Mouse (Mus musculus): ENCODE measurements around the gene Ooep. TPM values are rescaled to one million over a fixed set of nuclear protein-coding genes. Genes with fewer than 3 reads are reported as not detected.
A peak's percentile ranks its signal among the peaks of the same experiment; 100 is the strongest.
"Not testable (repeated sequence)": the region's sequence is repeated elsewhere in the genome, so short reads cannot be mapped to it uniquely, and the experiment has no call there.

Ooep gene
- polyA plus RNA-seq, 1 experiment from 2014 or later: 5.5 TPM

DNA sequence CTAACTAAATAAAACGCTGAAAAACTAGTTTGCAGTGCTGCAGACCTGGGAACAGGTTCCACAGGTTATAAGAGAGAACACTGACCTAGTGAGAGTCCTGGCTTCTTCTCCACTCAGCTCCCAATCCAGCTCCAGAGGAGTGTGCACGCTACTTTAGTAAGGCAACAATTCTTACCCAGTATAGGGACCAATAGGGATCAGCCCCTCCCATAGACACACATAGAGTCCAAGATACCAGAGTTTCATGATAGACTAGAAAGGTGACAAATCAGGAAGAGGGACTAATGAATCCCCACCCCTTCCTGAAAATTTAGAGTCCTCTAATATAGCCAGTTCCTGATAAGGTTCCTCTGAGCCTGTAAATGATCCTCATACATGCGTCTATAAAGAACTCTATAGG lies 31.5 kb downstream of the Ooep start:
- ATAC-seq: no peak

DNA sequence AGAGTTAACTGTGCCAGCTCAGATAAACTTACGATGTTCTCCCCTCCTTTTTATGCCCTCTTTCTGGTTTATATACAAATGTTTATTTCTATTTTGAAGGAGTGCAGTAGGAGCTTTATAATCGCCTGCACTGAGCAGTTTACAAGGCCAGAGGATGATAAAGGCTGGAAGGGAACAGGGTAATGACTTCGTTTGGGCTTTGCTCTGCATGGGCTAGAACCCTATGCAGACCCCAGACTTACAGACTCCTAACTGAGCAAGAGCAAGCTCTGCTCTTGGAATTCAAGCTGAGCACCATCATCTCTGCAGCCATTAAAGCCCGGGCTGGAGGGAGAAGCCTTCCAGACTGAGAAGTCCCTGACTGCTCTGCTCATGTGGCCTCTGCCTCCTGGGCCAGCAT lies 33.3 kb downstream of the Ooep start:
- H3K9me3 ChIP-seq; H3K4me3 ChIP-seq (replicated peaks); H3K4me2 ChIP-seq (replicated peaks); H3K27me3 ChIP-seq; H3K4me1 ChIP-seq (replicated peaks); H3K9ac ChIP-seq (replicated peaks); H3K27ac ChIP-seq; ATAC-seq; H3K36me3 ChIP-seq: not testable (repeated sequence)
- 81% methylated on average over 4 of the region's 4 CpGs for WGBS

More for the DNA sequence above, 31.5 kb downstream of the Ooep start:
- H3K36me3 ChIP-seq: no peaks in the 10 kb centered on the region
- H3K9ac ChIP-seq (replicated peaks): no peak overlapping the region
- no peak overlapping the region for H3K27ac ChIP-seq
- H3K9me3 ChIP-seq: no peaks in the 10 kb centered on the region
- H3K4me1 ChIP-seq (replicated peaks): no peaks in the 10 kb centered on the region
- H3K27me3 ChIP-seq: no peaks in the 10 kb centered on the region
- WGBS: 71% methylated on average over 3 of the region's 3 CpGs
- H3K4me3 ChIP-seq (replicated peaks): no peak overlapping the region
- H3K4me2 ChIP-seq (replicated peaks): no peak overlapping the region

GRCm38 (mm10) chr9:78343055-78343454 lies 35.5 kb downstream of the Ooep start:
- H3K27ac ChIP-seq; H3K27me3 ChIP-seq; H3K4me3 ChIP-seq (replicated peaks); H3K36me3 ChIP-seq; H3K9ac ChIP-seq (replicated peaks); ATAC-seq; H3K4me1 ChIP-seq (replicated peaks); H3K9me3 ChIP-seq; H3K4me2 ChIP-seq (replicated peaks): not testable (repeated sequence)
- 88% methylated on average over 9 of the region's 9 CpGs for WGBS

DNA sequence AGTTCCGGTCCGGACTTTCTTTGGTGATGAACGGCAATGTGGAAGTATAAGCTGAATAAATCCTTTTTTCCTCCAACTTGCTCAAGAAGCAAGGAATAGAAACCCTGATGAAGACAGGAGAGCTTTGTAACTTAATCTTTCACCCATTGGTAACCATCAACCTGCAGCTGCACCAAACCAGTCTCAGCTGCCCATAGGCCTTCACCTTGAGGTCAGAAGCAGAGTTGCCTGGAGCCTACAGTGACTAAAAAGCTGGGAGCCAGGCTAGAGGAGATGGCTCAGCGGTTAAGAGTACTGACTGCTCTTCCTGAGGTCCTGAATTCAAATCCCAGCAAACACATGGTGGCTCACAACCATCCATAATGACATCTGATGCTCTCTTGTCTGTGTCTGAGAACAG lies 36.0 kb downstream of the Ooep start:
- 89% methylated on average over 4 of the region's 4 CpGs for WGBS
- H3K4me2 ChIP-seq (replicated peaks); H3K9me3 ChIP-seq; H3K27me3 ChIP-seq; ATAC-seq; H3K4me1 ChIP-seq (replicated peaks); H3K9ac ChIP-seq (replicated peaks); H3K4me3 ChIP-seq (replicated peaks); H3K27ac ChIP-seq; H3K36me3 ChIP-seq: not testable (repeated sequence)

- H3K27ac ChIP-seq; H3K27me3 ChIP-seq; H3K9me3 ChIP-seq; H3K4me3 ChIP-seq (replicated peaks); H3K4me2 ChIP-seq (replicated peaks); H3K4me1 ChIP-seq (replicated peaks); H3K36me3 ChIP-seq; H3K9ac ChIP-seq (replicated peaks): not testable (repeated sequence)
- 15% methylated on average over 8 of the region's 8 CpGs for WGBS
- ATAC-seq: peak; percentile 56
These were observed 38.2 kb downstream of the Ooep start for GRCm38 (mm10) chr9:78340324-78340723.

DNA sequence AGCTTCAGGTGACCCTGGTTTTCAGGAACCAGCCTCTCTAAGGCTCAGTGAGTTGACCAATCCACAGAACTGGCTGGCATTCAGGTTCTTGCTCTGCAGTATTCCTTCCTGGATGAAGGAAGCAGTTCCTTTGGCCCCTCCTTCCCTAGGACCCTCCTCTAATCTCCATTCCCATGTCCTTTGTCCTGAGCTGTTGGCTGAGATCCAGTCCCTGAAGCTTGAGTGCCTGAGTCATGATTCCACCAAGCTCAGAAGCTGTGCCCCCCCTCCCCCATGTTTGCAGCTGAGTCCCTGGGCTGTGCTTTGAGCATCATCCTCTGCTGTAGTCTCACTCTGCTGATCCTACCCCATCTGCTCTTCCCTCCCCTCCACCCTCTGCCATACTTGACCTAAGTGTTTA lies 41.5 kb downstream of the Ooep start:
- H3K9ac ChIP-seq (replicated peaks); H3K4me3 ChIP-seq (replicated peaks); ATAC-seq: not testable (repeated sequence)

GRCm38 (mm10) chr9:78327289-78327688 lies 51.2 kb downstream of the Ooep start, which contains the start of gene Omt2b:
Omt2b (plus strand) TSS chr9:78327589.
- H3K4me2 ChIP-seq (replicated peaks); H3K36me3 ChIP-seq; ATAC-seq; H3K4me1 ChIP-seq (replicated peaks); H3K27ac ChIP-seq; H3K4me3 ChIP-seq (replicated peaks); H3K27me3 ChIP-seq; H3K9ac ChIP-seq (replicated peaks); H3K9me3 ChIP-seq: not testable (repeated sequence)
- WGBS: 75% methylated on average over 1 of the region's 1 CpGs

More for the DNA sequence above, 41.5 kb downstream of the Ooep start:
- H3K4me1 ChIP-seq (replicated peaks); H3K27me3 ChIP-seq; H3K36me3 ChIP-seq; H3K9me3 ChIP-seq; H3K27ac ChIP-seq; H3K4me2 ChIP-seq (replicated peaks): not testable (repeated sequence)

Other genes with a start within 250 kb of the Ooep start
- 15.5 and 19.5 TPM in 2 replicates for gene Gsta4, start 196.0 kb downstream of the Ooep start, polyA plus RNA-seq (2015; fragmentation: Nextera tagmentation; extraction: Ambion mirVana)
- not detected in 2 replicates for gene Gsta1, start 148.1 kb downstream of the Ooep start, polyA plus RNA-seq (2015; fragmentation: Nextera tagmentation; extraction: Ambion mirVana)
- gene Gm3776, start 121.6 kb downstream of the Ooep start, polyA plus RNA-seq (2015; fragmentation: Nextera tagmentation; extraction: Ambion mirVana): not detected in 2 replicates
- not detected in 2 replicates for gene Gm10639, start 88.8 kb downstream of the Ooep start, polyA plus RNA-seq (2015; fragmentation: Nextera tagmentation; extraction: Ambion mirVana)
- gene Omt2a, start 63.9 kb downstream of the Ooep start, polyA plus RNA-seq (2015; fragmentation: Nextera tagmentation; extraction: Ambion mirVana): not detected in 2 replicates
- gene Omt2b, start 51.1 kb downstream of the Ooep start, polyA plus RNA-seq (2015; fragmentation: Nextera tagmentation; extraction: Ambion mirVana): not detected in 2 replicates
- not detected in 2 replicates for gene Gsta2, start 22.9 kb downstream of the Ooep start, polyA plus RNA-seq (2015; fragmentation: Nextera tagmentation; extraction: Ambion mirVana)
- gene Dppa5a, start 10.5 kb downstream of the Ooep start, polyA plus RNA-seq (2015; fragmentation: Nextera tagmentation; extraction: Ambion mirVana): 1.8 and 2.0 TPM in 2 replicates
- gene Ddx43, start 17.1 kb upstream of the Ooep start, polyA plus RNA-seq (2015; fragmentation: Nextera tagmentation; extraction: Ambion mirVana): 0.28 and 0.31 TPM in 2 replicates
- gene Cgas, start 64.5 kb upstream of the Ooep start, polyA plus RNA-seq (2015; fragmentation: Nextera tagmentation; extraction: Ambion mirVana): 0.46 and 0.51 TPM in 2 replicates
- gene Mto1, start 69.5 kb upstream of the Ooep start, polyA plus RNA-seq (2015; fragmentation: Nextera tagmentation; extraction: Ambion mirVana): 25.4 and 26.3 TPM in 2 replicates
- 0.58 and 1.0 TPM in 2 replicates for gene Gm17324, start 70.1 kb upstream of the Ooep start, polyA plus RNA-seq (2015; fragmentation: Nextera tagmentation; extraction: Ambion mirVana)
- 3,693 and 3,771 TPM in 2 replicates for gene Eef1a1, start 110.4 kb upstream of the Ooep start, polyA plus RNA-seq (2015; fragmentation: Nextera tagmentation; extraction: Ambion mirVana)
- gene Slc17a5, start 209.3 kb upstream of the Ooep start, polyA plus RNA-seq (2015; fragmentation: Nextera tagmentation; extraction: Ambion mirVana): 16.3 and 17.2 TPM in 2 replicates
- 1.4 and 1.5 TPM in 2 replicates for gene Cd109, start 236.8 kb upstream of the Ooep start, polyA plus RNA-seq (2015; fragmentation: Nextera tagmentation; extraction: Ambion mirVana)